Mouse (Mus musculus) erythroblast, embryonic 14.5 days (primary cell): ENCODE measurements around the gene Mei1. TPM values are rescaled to one million over a fixed set of nuclear protein-coding genes. Genes with fewer than 3 reads are reported as not detected.

Experiments
- H3K27me3 ChIP-seq: 2 replicates; pipeline ENCODE4 v1.6.1; 2012; ENCODE audit warnings: inconsistent platforms; ENCODE audit not compliant: control insufficient read depth
- H3K36me3 ChIP-seq: 2 replicates; pipeline ENCODE4 v1.6.1; 2012; ENCODE audit warnings: mild to moderate bottlenecking, inconsistent platforms; ENCODE audit not compliant: control insufficient read depth
- H3K4me1 ChIP-seq: 2 replicates; pipeline ENCODE4 v1.6.1; 2012; ENCODE audit warnings: inconsistent platforms; ENCODE audit not compliant: control insufficient read depth
- H3K4me3 ChIP-seq: replicated peaks from 2 replicates; pipeline ENCODE3; 2012; ENCODE audit warnings: moderate library complexity, mild to moderate bottlenecking, inconsistent platforms
- H3K9me3 ChIP-seq: 2 replicates; pipeline ENCODE4 v1.6.1; 2012; ENCODE audit warnings: low read length, inconsistent platforms, mixed read lengths; ENCODE audit not compliant: control insufficient read depth
- GATA1 ChIP-seq: IDR thresholded peaks from 2 replicates; pipeline ENCODE4 v1.6.1; 2012; ENCODE audit warnings: low read length, inconsistent platforms, mixed read lengths
- TAL1 ChIP-seq: IDR thresholded peaks from 3 replicates; pipeline ENCODE4 v1.6.1; 2012; ENCODE audit warnings: low read length, inconsistent platforms, mixed read lengths
- polyA plus RNA-seq: library from polyadenylated mRNA; stranded (reverse); fragments of >175 nt; gene quantifications from 2 replicates; pipeline ENCODE4 v1.2.3, GENCODE M21; 2012

Gene Mei1
- polyA plus RNA-seq, 1 experiment: not detected

- H3K36me3 ChIP-seq: peaks cover 35% of the 10 kb centered on the region
- H3K4me3 ChIP-seq: peak overlapping the region; percentile 97
- no peaks in the 10 kb centered on the region for H3K27me3 ChIP-seq
- peaks cover 59% of the 10 kb centered on the region for H3K4me1 ChIP-seq
- no peaks in the 10 kb centered on the region for H3K9me3 ChIP-seq
- TF ChIP-seq TAL1 (no peak), GATA1 (no peak)
These were observed 76.3 kb downstream of the Mei1 start for GRCm38 (mm10) chr15:82145851-82146769.

DNA sequence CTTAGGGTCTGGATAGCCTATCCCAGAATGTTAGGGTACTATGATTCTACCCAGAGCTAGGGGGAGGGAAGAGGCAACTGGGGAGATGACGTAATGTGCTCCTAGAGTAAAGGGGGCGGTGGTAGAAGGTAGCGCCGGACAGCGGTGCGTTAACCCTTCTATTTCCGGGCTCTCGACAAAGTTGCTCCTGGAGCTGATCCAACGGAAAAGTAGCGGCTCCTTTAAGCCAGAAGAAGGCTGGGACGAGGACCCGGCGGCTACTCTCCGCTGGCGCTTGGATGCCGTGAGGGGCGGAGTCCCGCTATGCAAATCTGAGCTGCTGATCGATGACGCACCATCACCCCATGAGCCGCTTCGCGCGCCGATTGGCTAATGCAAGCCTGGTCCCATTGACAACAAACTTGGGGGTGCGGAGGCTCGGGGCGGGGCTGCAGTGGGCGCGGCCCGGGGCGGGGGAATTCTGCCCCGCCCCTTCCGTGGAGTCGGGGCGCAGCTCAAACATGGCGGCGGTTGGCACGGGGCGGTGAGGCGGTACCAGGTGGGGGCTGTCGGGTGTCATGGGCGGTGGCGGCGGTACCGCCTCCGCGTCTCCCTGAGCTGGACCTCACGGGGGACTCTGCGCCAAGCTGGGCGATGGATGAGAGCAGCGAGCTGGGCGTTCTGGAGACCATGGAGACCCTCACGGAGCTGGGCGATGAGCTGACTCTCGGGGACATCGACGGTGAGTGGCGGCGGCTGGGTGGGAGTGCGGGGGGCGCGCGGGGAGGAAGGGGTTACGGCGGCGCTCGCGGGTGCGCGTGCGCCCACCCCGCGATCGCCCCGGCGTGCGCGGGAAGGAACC is 77.2 kb downstream of the Mei1 start, which contains the start of gene Srebf2:
TSS of gene Srebf2 (plus strand) at position 412 of the 841 bp plus-strand sequence.
- Histone ChIP-seq H3K27me3 (no peaks in the 10 kb centered on the region), H3K4me1 (peaks cover 61% of the 10 kb centered on the region), H3K36me3 (peaks cover 32% of the 10 kb centered on the region), H3K9me3 (no peaks in the 10 kb centered on the region), H3K4me3 (peak within 1 kb of the TSS; percentile 97)
- TF ChIP-seq TAL1 (no peak), GATA1 (peak; percentile 95)

DNA sequence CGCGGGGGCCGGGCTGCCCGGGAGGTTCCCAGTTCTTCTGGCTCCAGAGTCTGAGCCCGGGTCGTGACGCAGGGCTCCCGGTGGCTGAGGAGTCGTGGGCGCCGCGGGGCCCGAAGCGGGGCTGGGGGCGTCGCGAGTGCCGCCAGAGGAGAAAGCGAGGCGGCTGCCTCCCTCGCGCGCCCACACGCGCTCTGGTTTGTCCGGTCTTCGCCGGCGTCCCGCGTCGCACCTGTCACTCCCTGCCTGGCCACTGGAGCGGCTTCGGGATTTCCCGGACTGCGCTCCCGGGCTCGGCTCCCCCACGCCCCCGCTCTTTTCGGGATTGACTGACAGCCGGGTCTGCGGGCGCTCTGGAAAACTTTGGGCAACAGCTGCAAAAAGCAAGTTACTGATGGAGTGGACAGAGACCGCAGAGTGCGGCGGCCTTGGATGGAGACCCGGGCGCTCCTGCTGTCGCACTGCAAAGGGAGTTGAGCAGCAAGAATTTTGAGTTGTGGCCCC is 77.9 kb downstream of the Mei1 start:
- TF ChIP-seq TAL1 (no peak), GATA1 (no peak)
- no peaks in the 10 kb centered on the region for H3K9me3 ChIP-seq
- H3K4me1 ChIP-seq: peaks cover 68% of the 10 kb centered on the region
- H3K27me3 ChIP-seq: no peaks in the 10 kb centered on the region
- H3K4me3 ChIP-seq: peak overlapping the region; percentile 97
- peaks cover 32% of the 10 kb centered on the region for H3K36me3 ChIP-seq

GRCm38 (mm10) chr15:82148510-82148911 is 78.7 kb downstream of the Mei1 start:
- H3K27me3 ChIP-seq: no peaks in the 10 kb centered on the region
- no peaks in the 10 kb centered on the region for H3K9me3 ChIP-seq
- peaks cover 38% of the 10 kb centered on the region for H3K36me3 ChIP-seq
- no peak for TF ChIP-seq TAL1
- TF ChIP-seq GATA1: no peak
- H3K4me1 ChIP-seq: peaks cover 72% of the 10 kb centered on the region
- H3K4me3 ChIP-seq: peak overlapping the region; percentile 97

- no peaks in the 10 kb centered on the region for H3K27me3 ChIP-seq
- peaks cover 40% of the 10 kb centered on the region for H3K36me3 ChIP-seq
- no peaks in the 10 kb centered on the region for H3K9me3 ChIP-seq
- peaks cover 66% of the 10 kb centered on the region for H3K4me1 ChIP-seq
- TF ChIP-seq TAL1: no peak
- no peak for TF ChIP-seq GATA1
- H3K4me3 ChIP-seq: no peak overlapping the region
These were observed 80.2 kb downstream of the Mei1 start for GRCm38 (mm10) chr15:82150042-82150441.

DNA sequence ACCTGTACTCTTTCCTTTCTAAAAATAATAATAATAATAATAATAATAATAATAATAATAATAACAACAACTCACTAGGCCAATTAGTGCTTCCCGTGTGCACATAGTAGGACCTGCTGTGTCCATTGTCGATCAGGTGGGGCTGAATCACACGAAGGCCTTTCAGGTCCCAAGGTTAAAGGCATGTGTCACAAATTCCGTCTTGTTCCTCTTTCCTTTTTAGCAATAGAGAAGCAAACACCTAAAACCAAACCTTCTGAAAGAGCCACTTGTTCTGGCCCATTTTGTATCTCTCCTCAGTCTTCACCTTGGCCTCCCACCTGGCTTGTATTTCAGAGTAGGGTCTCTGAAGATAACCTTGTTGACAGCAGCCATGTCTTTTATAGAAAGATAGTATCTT is 81.4 kb downstream of the Mei1 start:
- Histone ChIP-seq H3K36me3 (peaks cover 42% of the 10 kb centered on the region), H3K4me1 (peaks cover 60% of the 10 kb centered on the region), H3K27me3 (no peaks in the 10 kb centered on the region), H3K9me3 (no peaks in the 10 kb centered on the region), H3K4me3 (no peak overlapping the region)
- no peak for TF ChIP-seq TAL1
- TF ChIP-seq GATA1: no peak

DNA sequence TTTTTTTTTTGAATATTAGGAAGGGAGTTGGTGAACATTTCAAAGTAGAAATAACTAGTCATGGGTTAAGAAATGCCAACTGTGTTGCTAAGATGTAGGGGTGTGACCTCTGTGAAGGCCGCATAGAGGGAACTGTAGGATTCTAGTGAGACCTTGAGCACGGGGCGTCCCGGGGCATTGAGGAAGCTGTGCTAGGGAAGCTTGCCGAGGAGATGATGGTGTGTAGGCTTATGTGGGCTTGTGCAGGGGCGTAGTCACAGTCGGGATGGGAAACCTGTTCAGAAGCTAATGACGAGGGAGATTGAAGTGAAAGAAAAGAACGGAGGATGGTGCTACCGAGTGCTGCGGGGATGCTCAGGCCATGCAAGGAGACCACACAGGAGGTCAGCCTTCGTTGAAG is 82.2 kb downstream of the Mei1 start:
- peaks cover 60% of the 10 kb centered on the region for H3K4me1 ChIP-seq
- H3K9me3 ChIP-seq: no peaks in the 10 kb centered on the region
- H3K27me3 ChIP-seq: no peaks in the 10 kb centered on the region
- no peak overlapping the region for H3K4me3 ChIP-seq
- peaks cover 46% of the 10 kb centered on the region for H3K36me3 ChIP-seq
- TF ChIP-seq TAL1 (no peak), GATA1 (no peak)

GRCm38 (mm10) chr15:82152435-82152834 is 82.6 kb downstream of the Mei1 start:
- no peak overlapping the region for H3K4me3 ChIP-seq
- H3K36me3 ChIP-seq: peaks cover 48% of the 10 kb centered on the region
- H3K9me3 ChIP-seq: no peaks in the 10 kb centered on the region
- TF ChIP-seq GATA1 (no peak), TAL1 (no peak)
- H3K27me3 ChIP-seq: no peaks in the 10 kb centered on the region
- H3K4me1 ChIP-seq: peaks cover 60% of the 10 kb centered on the region

- TF ChIP-seq TAL1 (no peak), GATA1 (no peak)
- Histone ChIP-seq H3K9me3 (no peaks in the 10 kb centered on the region), H3K4me3 (no peak overlapping the region), H3K4me1 (peaks cover 59% of the 10 kb centered on the region), H3K27me3 (no peaks in the 10 kb centered on the region), H3K36me3 (peaks cover 59% of the 10 kb centered on the region)
These were observed 86.5 kb downstream of the Mei1 start for GRCm38 (mm10) chr15:82156298-82156697.
